ENCODE assay signal across 12 mouse cellular contexts in the genomic region with DNA sequence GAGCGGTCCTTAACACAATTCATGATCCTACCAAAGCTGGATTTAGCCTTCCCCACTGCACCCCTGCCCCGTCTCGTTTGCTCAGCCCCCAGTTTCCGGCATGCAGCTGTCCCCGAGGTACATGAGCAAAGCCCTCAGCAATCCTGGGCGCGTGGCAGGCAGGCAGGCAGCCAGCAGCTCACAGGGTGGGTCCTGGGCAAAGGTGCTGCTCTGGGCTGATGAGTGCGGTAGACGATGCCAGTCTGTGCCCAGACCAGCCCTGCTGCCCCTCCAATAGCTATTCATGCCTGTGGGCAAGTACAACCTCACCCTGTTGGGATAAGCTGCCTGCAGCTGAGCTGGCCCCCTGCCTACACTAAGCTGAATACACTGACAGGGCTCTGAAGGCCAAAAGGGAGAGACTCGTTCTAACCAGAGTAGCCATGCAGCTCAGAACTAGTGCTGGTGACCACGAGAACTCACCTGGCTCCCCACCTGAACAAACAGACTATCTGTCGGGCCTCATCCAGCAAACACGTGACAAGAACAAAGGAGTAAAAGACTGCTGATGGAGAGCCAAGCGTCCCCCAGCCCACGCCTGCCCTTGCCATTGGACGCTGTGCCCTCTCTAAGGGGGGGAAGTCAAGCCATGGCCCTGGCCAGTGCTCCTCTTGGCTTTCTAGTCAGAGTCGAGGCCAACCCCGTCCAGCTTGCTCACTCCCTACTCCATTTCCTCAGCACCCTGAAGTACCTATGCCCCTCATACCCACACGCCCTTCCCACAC. TPM values are rescaled to one million over a fixed set of nuclear protein-coding genes. Genes with fewer than 3 reads are reported as not detected.
DNase-seq lines count a peak whose midpoint lies in the region; ATAC-seq and TF ChIP-seq lines count a peak whose summit lies in the region.
"Had no signal": no experiment of that assay in that cellular context is flagged by ENCODE, and none has a peak within 500 bp of the region (broad histone marks: within the 10 kb centered on the region; RNA-seq: fewer than 3 reads in every experiment).

No protein-coding gene starts in this region.

- DNase-seq in heart, adult 18-20 months: peak; percentile 71 to 74
- no peak for DNase-seq in heart, embryonic 10.5 days (ENCODE audit: low spot score)
- DNase-seq in urinary bladder, adult 2 months (ENCODE audit: low spot score): peak; percentile 45
- DNase-seq in urinary bladder, postnatal 4 days (ENCODE audit: low spot score in 2 of 2): no peak
- DNase-seq in thymus, adult 18-20 months: no peak
- DNase-seq in thymus, postnatal 0 days (ENCODE audit: low spot score): no peak
- no peak for DNase-seq in embryo, embryonic 9.5 days (ENCODE audit: extremely low spot score)
- DNase-seq: adrenal gland, postnatal 14 days; midbrain, embryonic 14.5 days had no signal

- H3K27me3 ChIP-seq in heart, embryonic 10.5 days (ENCODE audit: insufficient read depth, poor library complexity, severe bottlenecking): no peaks in the 10 kb centered on the region
- H3K27me3 ChIP-seq in intestine, postnatal 0 days (replicated peaks; ENCODE audit: control insufficient read depth, insufficient read depth, low read length): no peaks in the 10 kb centered on the region
- H3K27me3 ChIP-seq: CH12.LX; hindbrain, embryonic 15.5 days had no signal

- H3K36me3 ChIP-seq in heart, embryonic 10.5 days: peaks cover 84% of the 10 kb centered on the region
- peaks cover 50% of the 10 kb centered on the region for H3K36me3 ChIP-seq in intestine, postnatal 0 days (ENCODE audit: control insufficient read depth, insufficient read depth)

- no peak for TF ChIP-seq CTCF in intestine, postnatal 0 days (IDR thresholded peaks at IDR 0.05; ENCODE audit: low read depth)

- no peaks in the 10 kb centered on the region for H3K9me3 ChIP-seq in heart, embryonic 10.5 days
- no peaks in the 10 kb centered on the region for H3K9me3 ChIP-seq in intestine, postnatal 0 days (ENCODE audit: control insufficient read depth)
- H3K9me3 ChIP-seq: hindbrain, embryonic 15.5 days had no signal

- no peak overlapping the region for H3K27ac ChIP-seq in heart, embryonic 10.5 days
- peak overlapping the region; percentile 91 for H3K27ac ChIP-seq in intestine, postnatal 0 days (ENCODE audit: low read depth, low read length)
- H3K27ac ChIP-seq: hindbrain, embryonic 15.5 days had no signal

- peak overlapping the region; percentile 60 for H3K4me2 ChIP-seq in intestine, postnatal 0 days (replicated peaks; ENCODE audit: low read depth)
- H3K4me2 ChIP-seq: hindbrain, embryonic 15.5 days had no signal

- ATAC-seq in intestine, postnatal 0 days: peak; percentile 23; the same call in 1 of the 2 replicates

- H3K4me3 ChIP-seq in heart, embryonic 10.5 days: no peak overlapping the region
- peak overlapping the region; percentile 35 for H3K4me3 ChIP-seq in intestine, postnatal 0 days (ENCODE audit: low read depth, low read length)
- H3K4me3 ChIP-seq: hindbrain, embryonic 15.5 days had no signal

- peaks cover 67% of the 10 kb centered on the region for H3K4me1 ChIP-seq in heart, embryonic 10.5 days
- H3K4me1 ChIP-seq in intestine, postnatal 0 days (replicated peaks; ENCODE audit: control insufficient read depth, insufficient read depth, low read length): peaks cover 9% of the 10 kb centered on the region
- H3K4me1 ChIP-seq: hindbrain, embryonic 15.5 days had no signal

- H3K9ac ChIP-seq in intestine, postnatal 0 days (ENCODE audit: low read depth, low read length): peak overlapping the region; percentile 37
- H3K9ac ChIP-seq: hindbrain, embryonic 15.5 days had no signal

- WGBS in heart, embryonic 10.5 days: 85% methylated on average over 19 of the region's 19 CpGs
- 43% methylated on average over 19 of the region's 19 CpGs for WGBS in intestine, postnatal 0 days

RNA-seq across cellular contexts. Expression of gene Tjap1, which starts 12.9 kb away (rescaled TPM):
- total RNA-seq in heart, adult 18-20 months (2021): 10 to 100 TPM; 29.7 to 29.9 TPM
- polyA plus RNA-seq in heart, embryonic 10.5 days (2016; fragmentation: Nextera tagmentation; extraction: Ambion mirVana): 46.5 and 55.8 TPM in 2 replicates
- polyA plus RNA-seq in urinary bladder, adult 2 months (2012; rRNA removed): 37.6 and 41.0 TPM in 2 replicates
- 29.3 and 34.6 TPM in 2 replicates for polyA plus RNA-seq in intestine, postnatal 0 days (2015; fragmentation: Nextera tagmentation; extraction: Ambion mirVana)
- polyA plus RNA-seq in thymus, postnatal 0 days (2015; fragmentation: Nextera tagmentation; extraction: Ambion mirVana): 26.8 and 27.6 TPM in 2 replicates

RNA-seq across cellular contexts. Expression of gene Lrrc73, which starts 16.6 kb away (rescaled TPM):
- under 1 TPM; 0.18 to 0.37 TPM for total RNA-seq in heart, adult 18-20 months (2021)
- 0.33 and 0.38 TPM in 2 replicates for polyA plus RNA-seq in heart, embryonic 10.5 days (2016; fragmentation: Nextera tagmentation; extraction: Ambion mirVana)
- 1.6 and 1.9 TPM in 2 replicates for polyA plus RNA-seq in urinary bladder, adult 2 months (2012; rRNA removed)
- polyA plus RNA-seq in intestine, postnatal 0 days (2015; fragmentation: Nextera tagmentation; extraction: Ambion mirVana): 0.42 and 0.44 TPM in 2 replicates
- 1.1 and 1.2 TPM in 2 replicates for polyA plus RNA-seq in thymus, postnatal 0 days (2015; fragmentation: Nextera tagmentation; extraction: Ambion mirVana)

RNA-seq across cellular contexts. Expression of gene Yipf3, which starts 22.1 kb away (rescaled TPM):
- 10 to 100 TPM; 73.6 to 77.5 TPM for total RNA-seq in heart, adult 18-20 months (2021)
- polyA plus RNA-seq in heart, embryonic 10.5 days (2016; fragmentation: Nextera tagmentation; extraction: Ambion mirVana): 77.0 and 83.9 TPM in 2 replicates
- 93.6 and 98.7 TPM in 2 replicates for polyA plus RNA-seq in urinary bladder, adult 2 months (2012; rRNA removed)
- 111 and 119 TPM in 2 replicates for polyA plus RNA-seq in intestine, postnatal 0 days (2015; fragmentation: Nextera tagmentation; extraction: Ambion mirVana)
- polyA plus RNA-seq in thymus, postnatal 0 days (2015; fragmentation: Nextera tagmentation; extraction: Ambion mirVana): 119 and 124 TPM in 2 replicates

RNA-seq across cellular contexts. Expression of gene Polr1c, which starts 22.1 kb away (rescaled TPM):
- 10 to 100 TPM; 24.5 to 27.2 TPM for total RNA-seq in heart, adult 18-20 months (2021)
- 53.8 and 81.2 TPM in 2 replicates for polyA plus RNA-seq in heart, embryonic 10.5 days (2016; fragmentation: Nextera tagmentation; extraction: Ambion mirVana)
- 60.7 and 75.2 TPM in 2 replicates for polyA plus RNA-seq in urinary bladder, adult 2 months (2012; rRNA removed)
- polyA plus RNA-seq in intestine, postnatal 0 days (2015; fragmentation: Nextera tagmentation; extraction: Ambion mirVana): 32.1 and 32.3 TPM in 2 replicates
- polyA plus RNA-seq in thymus, postnatal 0 days (2015; fragmentation: Nextera tagmentation; extraction: Ambion mirVana): 69.4 and 71.2 TPM in 2 replicates

RNA-seq across cellular contexts. Expression of gene Dlk2, which starts 27.3 kb away (rescaled TPM):
- total RNA-seq in heart, adult 18-20 months (2021): under 1 TPM; 0.20 to 0.21 TPM
- polyA plus RNA-seq in heart, embryonic 10.5 days (2016; fragmentation: Nextera tagmentation; extraction: Ambion mirVana): 0.36 and 0.77 TPM in 2 replicates
- polyA plus RNA-seq in urinary bladder, adult 2 months (2012; rRNA removed): 19.8 and 27.6 TPM in 2 replicates
- polyA plus RNA-seq in intestine, postnatal 0 days (2015; fragmentation: Nextera tagmentation; extraction: Ambion mirVana): 0.33 and 0.42 TPM in 2 replicates
- polyA plus RNA-seq in thymus, postnatal 0 days (2015; fragmentation: Nextera tagmentation; extraction: Ambion mirVana): 8.1 and 9.6 TPM in 2 replicates

Comparison
In these comparisons a context has a peak if more than half of its experiments do, and no peak if none do; other contexts are left out.
1. DNase-seq: peak in heart, adult 18-20 months (2 of 2) and urinary bladder, adult 2 months (single experiment); none in heart, embryonic 10.5 days (single experiment), urinary bladder, postnatal 4 days (0 of 2), thymus, adult 18-20 months (0 of 2), thymus, postnatal 0 days (single experiment) and embryo, embryonic 9.5 days (single experiment).